Mouse (Mus musculus): ENCODE measurements at regions not wholly inside any gene's neighbourhood (a gene's known extent, or its start where the extent isn't known, plus 50 kb on each side); places are given as distances from the start of the nearest gene placed in this dataset.

- H3K4me3 ChIP-seq (ENCODE audit: insufficient read depth, poor library complexity, severe bottlenecking): no peak overlapping the region
- H3ac ChIP-seq (ENCODE audit: control insufficient read depth, insufficient read length, low read depth): no peak overlapping the region
- H3K36me3 ChIP-seq (ENCODE audit: control insufficient read depth, insufficient read depth): no peaks in the 10 kb centered on the region
- no peaks in the 10 kb centered on the region for H3K27me3 ChIP-seq (ENCODE audit: control insufficient read depth, insufficient read depth, insufficient read length)
- no peaks in the 10 kb centered on the region for H3K79me3 ChIP-seq (ENCODE audit: low read depth)
- H3K79me2 ChIP-seq (ENCODE audit: control insufficient read depth, insufficient read depth): no peaks in the 10 kb centered on the region
- no peak for TF ChIP-seq MYOG (IDR thresholded peaks at IDR 0.05; ENCODE audit: control insufficient read depth, extremely low read depth, insufficient read length)
These were observed 142.9 kb upstream of the Hs6st1 start for GRCm38 (mm10) chr1:35925301-35925700.

DNA sequence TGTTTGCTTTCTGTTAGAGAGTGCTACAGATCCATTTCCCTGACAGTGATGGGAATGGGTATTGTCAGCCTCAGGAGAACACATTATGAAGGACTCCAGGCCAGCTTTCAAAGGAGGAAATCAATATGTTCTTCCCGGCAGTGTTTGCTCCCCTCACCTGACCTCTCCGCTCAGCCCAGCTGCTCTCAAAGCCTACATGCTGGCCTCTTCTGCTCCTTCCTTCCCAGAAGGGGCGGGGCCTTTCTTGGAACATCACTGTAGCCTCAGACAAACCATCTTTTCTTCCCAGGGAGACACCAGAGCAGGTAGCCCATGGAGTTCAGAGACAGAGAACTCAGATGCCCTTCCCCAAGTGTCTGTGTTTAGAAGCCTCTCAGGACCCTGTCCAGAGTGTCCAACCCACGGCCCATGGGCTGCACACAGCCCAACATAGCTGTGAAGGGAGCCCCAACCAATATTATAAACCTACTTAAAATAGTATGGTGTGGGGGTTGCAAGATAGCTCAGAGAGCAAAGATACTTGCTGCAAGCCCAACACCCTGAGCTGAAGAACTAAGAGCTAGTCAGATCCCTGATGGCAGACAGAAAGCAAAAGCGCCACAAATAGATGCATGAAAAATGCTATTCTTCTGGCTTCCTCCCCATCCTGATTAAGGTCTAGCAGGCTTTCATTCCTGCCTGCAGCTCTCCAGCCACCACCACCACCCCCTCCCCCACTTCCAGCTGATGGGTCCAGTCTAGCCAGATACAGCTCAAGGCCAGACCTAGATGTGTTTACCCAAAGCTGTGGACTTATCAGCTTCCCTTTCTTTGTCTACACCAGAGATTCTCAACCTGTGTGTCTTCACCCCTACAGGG, 141.8 kb upstream of the Hs6st1 start:
- no peaks in the 10 kb centered on the region for H3K27me3 ChIP-seq (ENCODE audit: control insufficient read depth, insufficient read depth, insufficient read length)
- H3K79me3 ChIP-seq (ENCODE audit: low read depth): no peaks in the 10 kb centered on the region
- H3ac ChIP-seq (ENCODE audit: control insufficient read depth, insufficient read length, low read depth): no peak overlapping the region
- H3K4me3 ChIP-seq (ENCODE audit: insufficient read depth, poor library complexity, severe bottlenecking): no peak overlapping the region
- H3K36me3 ChIP-seq (ENCODE audit: control insufficient read depth, insufficient read depth): no peaks in the 10 kb centered on the region
- no peaks in the 10 kb centered on the region for H3K79me2 ChIP-seq (ENCODE audit: control insufficient read depth, insufficient read depth)
- TF ChIP-seq MAX (IDR thresholded peaks at IDR 0.05): no peak
- TF ChIP-seq MYOG (IDR thresholded peaks at IDR 0.05; ENCODE audit: control insufficient read depth, extremely low read depth, insufficient read length): no peak
- TF ChIP-seq USF1 (IDR thresholded peaks at IDR 0.05; ENCODE audit: low read depth): no peak
- TF ChIP-seq FOSL1 (IDR thresholded peaks at IDR 0.05; ENCODE audit: insufficient read depth, low read length, poor library complexity, severe bottlenecking): no peak
- TF ChIP-seq CTCF (IDR thresholded peaks at IDR 0.05; ENCODE audit: control insufficient read depth, insufficient read depth, insufficient read length): no peak
- TF ChIP-seq MYOD1 (IDR thresholded peaks at IDR 0.05; ENCODE audit: control insufficient read depth, insufficient read length, low read depth): no peak
- no peak for TF ChIP-seq CEBPB (IDR thresholded peaks at IDR 0.05; ENCODE audit: low read depth)

GRCm38 (mm10) chr1:35927049-35927415, 141.2 kb upstream of the Hs6st1 start:
- TF ChIP-seq CEBPB (IDR thresholded peaks at IDR 0.05; ENCODE audit: low read depth) (no peak), MAX (IDR thresholded peaks at IDR 0.05) (no peak), MYOD1 (IDR thresholded peaks at IDR 0.05; ENCODE audit: control insufficient read depth, insufficient read length, low read depth) (no peak), FOSL1 (IDR thresholded peaks at IDR 0.05; ENCODE audit: insufficient read depth, low read length, poor library complexity, severe bottlenecking) (no peak), MYOG (IDR thresholded peaks at IDR 0.05; ENCODE audit: control insufficient read depth, extremely low read depth, insufficient read length) (no peak), USF1 (IDR thresholded peaks at IDR 0.05; ENCODE audit: low read depth) (no peak), CTCF (IDR thresholded peaks at IDR 0.05; ENCODE audit: control insufficient read depth, insufficient read depth, insufficient read length) (no peak)
- Histone ChIP-seq H3K4me3 (ENCODE audit: insufficient read depth, poor library complexity, severe bottlenecking) (no peak overlapping the region), H3K36me3 (ENCODE audit: control insufficient read depth, insufficient read depth) (no peaks in the 10 kb centered on the region), H3ac (ENCODE audit: control insufficient read depth, insufficient read length, low read depth) (no peak overlapping the region), H3K79me2 (ENCODE audit: control insufficient read depth, insufficient read depth) (no peaks in the 10 kb centered on the region), H3K79me3 (ENCODE audit: low read depth) (no peaks in the 10 kb centered on the region), H3K27me3 (ENCODE audit: control insufficient read depth, insufficient read depth, insufficient read length) (no peaks in the 10 kb centered on the region)

GRCm38 (mm10) chr1:35930351-35930750, 137.8 kb upstream of the Hs6st1 start:
- Histone ChIP-seq H3K79me2 (ENCODE audit: control insufficient read depth, insufficient read depth) (no peaks in the 10 kb centered on the region), H3K36me3 (ENCODE audit: control insufficient read depth, insufficient read depth) (no peaks in the 10 kb centered on the region), H3ac (ENCODE audit: control insufficient read depth, insufficient read length, low read depth) (no peak overlapping the region), H3K79me3 (ENCODE audit: low read depth) (no peaks in the 10 kb centered on the region), H3K27me3 (ENCODE audit: control insufficient read depth, insufficient read depth, insufficient read length) (no peaks in the 10 kb centered on the region), H3K4me3 (ENCODE audit: insufficient read depth, poor library complexity, severe bottlenecking) (no peak overlapping the region)
- TF ChIP-seq MYOG (IDR thresholded peaks at IDR 0.05; ENCODE audit: control insufficient read depth, extremely low read depth, insufficient read length) (no peak), FOSL1 (IDR thresholded peaks at IDR 0.05; ENCODE audit: insufficient read depth, low read length, poor library complexity, severe bottlenecking) (no peak), CEBPB (IDR thresholded peaks at IDR 0.05; ENCODE audit: low read depth) (no peak), CTCF (IDR thresholded peaks at IDR 0.05; ENCODE audit: control insufficient read depth, insufficient read depth, insufficient read length) (no peak), MYOD1 (IDR thresholded peaks at IDR 0.05; ENCODE audit: control insufficient read depth, insufficient read length, low read depth) (no peak)

DNA sequence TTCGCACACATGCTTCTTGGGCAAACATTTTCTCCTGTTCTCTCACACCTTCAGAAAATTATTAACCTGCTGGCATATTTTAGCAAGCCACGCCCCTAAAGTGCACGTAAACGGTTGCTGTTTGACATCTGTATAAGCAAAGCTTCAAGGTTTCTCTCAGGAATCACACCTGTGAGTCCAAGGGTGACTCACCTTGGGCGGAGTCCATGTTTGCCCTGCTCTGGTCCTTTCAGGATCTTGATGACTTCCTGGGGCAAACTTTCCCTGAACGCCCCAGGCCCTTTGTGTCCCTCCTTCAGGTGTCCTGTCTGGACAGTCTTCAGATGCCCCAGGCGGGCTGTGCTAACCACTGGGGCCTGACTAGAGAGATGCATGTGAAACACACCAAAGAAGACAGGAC, 137.1 kb upstream of the Hs6st1 start:
- Histone ChIP-seq H3ac (ENCODE audit: control insufficient read depth, insufficient read length, low read depth) (no peak overlapping the region), H3K79me3 (ENCODE audit: low read depth) (no peaks in the 10 kb centered on the region), H3K4me3 (ENCODE audit: insufficient read depth, poor library complexity, severe bottlenecking) (no peak overlapping the region), H3K27me3 (ENCODE audit: control insufficient read depth, insufficient read depth, insufficient read length) (no peaks in the 10 kb centered on the region), H3K36me3 (ENCODE audit: control insufficient read depth, insufficient read depth) (no peaks in the 10 kb centered on the region), H3K79me2 (ENCODE audit: control insufficient read depth, insufficient read depth) (no peaks in the 10 kb centered on the region)
- no peak for TF ChIP-seq CEBPB (IDR thresholded peaks at IDR 0.05; ENCODE audit: low read depth)

DNA sequence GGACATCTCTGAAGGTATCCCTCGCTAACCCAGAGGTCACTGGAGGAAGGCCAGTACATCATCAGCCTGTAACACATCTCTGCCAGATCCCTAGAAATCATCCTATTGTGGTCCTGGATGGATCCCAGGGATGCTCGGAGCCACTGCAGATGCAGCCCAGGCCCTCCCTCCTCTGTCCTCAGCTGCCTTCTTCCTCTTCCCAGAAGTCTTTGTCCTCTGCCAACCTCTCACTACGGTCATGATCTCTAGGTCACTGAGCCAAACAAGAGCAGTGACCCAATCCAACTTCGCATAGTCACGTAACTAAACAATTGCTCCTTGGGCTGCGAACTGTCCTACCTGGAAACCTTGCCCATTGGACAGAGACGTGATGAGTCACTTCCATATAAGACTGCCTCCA, 134.7 kb upstream of the Hs6st1 start:
- no peak overlapping the region for H3ac ChIP-seq (ENCODE audit: control insufficient read depth, insufficient read length, low read depth)
- no peaks in the 10 kb centered on the region for H3K79me2 ChIP-seq (ENCODE audit: control insufficient read depth, insufficient read depth)
- H3K79me3 ChIP-seq (ENCODE audit: low read depth): no peaks in the 10 kb centered on the region
- no peak overlapping the region for H3K4me3 ChIP-seq (ENCODE audit: insufficient read depth, poor library complexity, severe bottlenecking)
- TF ChIP-seq MYOD1 (IDR thresholded peaks at IDR 0.05; ENCODE audit: control insufficient read depth, insufficient read length, low read depth): no peak
- TF ChIP-seq MYOG (IDR thresholded peaks at IDR 0.05; ENCODE audit: control insufficient read depth, extremely low read depth, insufficient read length): no peak
- no peak for TF ChIP-seq FOSL1 (IDR thresholded peaks at IDR 0.05; ENCODE audit: insufficient read depth, low read length, poor library complexity, severe bottlenecking)
- TF ChIP-seq USF1 (IDR thresholded peaks at IDR 0.05; ENCODE audit: low read depth): no peak
- TF ChIP-seq MAX (IDR thresholded peaks at IDR 0.05): no peak
- TF ChIP-seq CTCF (IDR thresholded peaks at IDR 0.05; ENCODE audit: control insufficient read depth, insufficient read depth, insufficient read length): no peak
- TF ChIP-seq CEBPB (IDR thresholded peaks at IDR 0.05; ENCODE audit: low read depth): no peak
- H3K36me3 ChIP-seq (ENCODE audit: control insufficient read depth, insufficient read depth): no peaks in the 10 kb centered on the region
- H3K27me3 ChIP-seq (ENCODE audit: control insufficient read depth, insufficient read depth, insufficient read length): no peaks in the 10 kb centered on the region

Data from C2C12 (cell line).